Mouse (Mus musculus) C3H10T1/2 (cell line): ENCODE measurements around the gene Erbb2. TPM values are rescaled to one million over a fixed set of nuclear protein-coding genes. Genes with fewer than 3 reads are reported as not detected.

Experiments
- polyA plus RNA-seq, 2 experiments: library from polyadenylated mRNA; unstranded; fragments of >200 nt; fragmentation: generic; extraction: Trizol; gene quantifications; one replicate each; pipeline ENCODE4 v1.2.1; 2012; ENCODE audit warnings: missing spikeins in 2 of 2

Erbb2 gene
- polyA plus RNA-seq, result 10 to 100 TPM; 14.9 to 36.2 TPM

GRCm38 (mm10) chr11:98412273-98412796 is at the start of gene Erbb2:
Gene Erbb2 (plus strand): TSS chr11:98412470.

GRCm38 (mm10) chr11:98383261-98384030 is 28.8 kb upstream of the Erbb2 start, which contains the start of gene Tcap:
Gene Tcap (plus strand): TSS chr11:98383811.

GRCm38 (mm10) chr11:98385638-98386585 is 26.4 kb upstream of the Erbb2 start, which contains the start of gene Pnmt:
Gene Pnmt (plus strand): TSS chr11:98386450.

GRCm38 (mm10) chr11:98400161-98400726 is 12.0 kb upstream of the Erbb2 start, which contains the start of gene Pgap3:
Gene Pgap3 (minus strand): TSS chr11:98400490.

GRCm38 (mm10) chr11:98438331-98439158 is 26.3 kb downstream of the Erbb2 start, which contains the start of gene Mien1:
Gene Mien1 (minus strand): TSS chr11:98438991.

GRCm38 (mm10) chr11:98446213-98446561 is 33.9 kb downstream of the Erbb2 start, which contains the start of gene Grb7:
Gene Grb7 (plus strand): TSS chr11:98446394.

Other genes starting within 250 kb of the Erbb2 start
- gene Med1, start 219.2 kb upstream of the Erbb2 start, polyA plus RNA-seq, result 10 to 100 TPM in 1 of 2 experiments, 1 to 10 TPM in 1; 7.6 to 18.8 TPM
- gene Cdk12, start 209.4 kb upstream of the Erbb2 start, polyA plus RNA-seq, result 10 to 100 TPM in 1 of 2 experiments, 1 to 10 TPM in 1; 1.0 to 10.1 TPM
- gene Neurod2, start 82.8 kb upstream of the Erbb2 start, polyA plus RNA-seq, result not detected
- gene Ppp1r1b, start 64.1 kb upstream of the Erbb2 start, polyA plus RNA-seq, result 10 to 100 TPM in 1 of 2 experiments, 1 to 10 TPM in 1; 1.1 to 17.9 TPM
- 10 to 100 TPM; 30.8 to 58.6 TPM for gene Stard3, start 54.1 kb upstream of the Erbb2 start, polyA plus RNA-seq
- gene Tcap, start 28.7 kb upstream of the Erbb2 start, polyA plus RNA-seq, result under 1 TPM; 0.04 to 0.47 TPM
- under 1 TPM in 1 of 2 experiments, not detected in 1; 0.04 TPM for gene Pnmt, start 26.0 kb upstream of the Erbb2 start, polyA plus RNA-seq
- 10 to 100 TPM in 1 of 2 experiments, 1 to 10 TPM in 1; 5.7 to 12.6 TPM for gene Pgap3, start 12.0 kb upstream of the Erbb2 start, polyA plus RNA-seq
- gene Mien1, start 26.5 kb downstream of the Erbb2 start, polyA plus RNA-seq, result 100 to 1,000 TPM; 153 to 160 TPM
- under 1 TPM in 1 of 2 experiments, not detected in 1; 0.06 TPM for gene Grb7, start 33.9 kb downstream of the Erbb2 start, polyA plus RNA-seq
- not detected for gene Ikzf3, start 133.6 kb downstream of the Erbb2 start, polyA plus RNA-seq
- gene Zpbp2, start 138.6 kb downstream of the Erbb2 start, polyA plus RNA-seq, result not detected
- 10 to 100 TPM; 14.3 to 82.1 TPM for gene Ormdl3, start 174.9 kb downstream of the Erbb2 start, polyA plus RNA-seq
- not detected for gene Lrrc3c, start 185.8 kb downstream of the Erbb2 start, polyA plus RNA-seq
- under 1 TPM; 0.15 to 0.25 TPM for gene Gm12355, start 213.2 kb downstream of the Erbb2 start, polyA plus RNA-seq
- gene Gsdma3, start 213.9 kb downstream of the Erbb2 start, polyA plus RNA-seq, result not detected
- not detected for gene Gsdma2, start 234.3 kb downstream of the Erbb2 start, polyA plus RNA-seq